Mouse (Mus musculus) heart, adult 11 months (tissue): ENCODE results near the gene 4930535I16Rik.

Experiments used
- DNase-seq: peaks from one replicate; pipeline ENCODE4 v3.0.0; 2022

Gene 4930535I16Rik

GRCm38 (mm10) chr4:123904333-123905125, 13.3 kb downstream of the 4930535I16Rik start, which contains the start of gene Mycbp:
Gene Mycbp, plus strand, starts transcription at chr4:123904832.
- DNase-seq, result peak; percentile 100

DNA sequence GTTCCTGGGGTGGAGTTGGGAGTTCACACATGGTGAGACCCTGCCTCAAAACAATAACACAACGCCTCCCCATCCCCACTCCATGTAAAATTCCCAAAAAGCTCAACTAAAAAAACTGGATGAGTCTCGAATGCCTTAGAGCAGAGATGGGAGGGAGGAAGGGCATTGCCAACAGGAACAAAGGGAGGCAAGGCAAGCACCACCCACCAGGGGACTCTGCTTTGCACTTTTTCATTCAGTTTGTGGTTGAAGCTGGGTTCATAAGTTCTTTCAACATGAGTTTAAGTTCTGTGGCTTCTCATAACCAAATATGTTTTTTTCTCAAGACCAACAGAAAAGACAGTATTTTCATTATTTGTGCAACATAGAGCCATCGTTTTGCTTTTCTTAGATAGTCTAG, 14.4 kb downstream of the 4930535I16Rik start:
- peak; percentile 78 for DNase-seq

DNA sequence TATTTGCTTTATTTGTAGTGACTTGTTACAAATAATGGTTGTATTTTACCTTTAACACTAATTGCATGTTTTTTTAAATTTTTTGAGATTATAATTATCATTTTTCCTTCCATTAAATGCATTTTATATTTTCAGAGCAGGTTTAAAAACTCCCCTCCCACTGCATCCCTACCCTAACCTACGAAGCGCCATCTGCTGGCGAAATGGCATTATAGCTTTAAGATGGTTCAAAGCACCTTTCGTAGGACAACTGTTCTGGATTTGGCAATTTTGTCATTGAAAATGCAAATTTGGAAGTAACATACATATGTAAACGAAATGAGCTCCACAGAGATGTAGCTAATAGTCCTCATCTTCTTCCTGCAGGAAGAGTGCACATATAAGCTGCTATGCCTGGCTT, 19.1 kb downstream of the 4930535I16Rik start:
- no peak for DNase-seq

GRCm38 (mm10) chr4:123894295-123894694, 23.5 kb downstream of the 4930535I16Rik start:
- DNase-seq, result no peak

- no peak for DNase-seq
These were observed 24.1 kb downstream of the 4930535I16Rik start for GRCm38 (mm10) chr4:123893726-123894125.
